Mouse (Mus musculus) bone marrow macrophage, adult 2 months (primary cell): Measurements from ENCODE around the gene C2cd2. TPM values are rescaled to one million over a fixed set of nuclear protein-coding genes. Genes with fewer than 3 reads are reported as not detected.
"Not testable (repeated sequence)": the region's sequence is repeated elsewhere in the genome, so short reads cannot be mapped to it uniquely, and the experiment has no call there.

Experiments used
- H3K27ac ChIP-seq: 2 replicates; pipeline ENCODE4 v1.5.1; 2012; ENCODE audit warnings: low read depth, low read length; ENCODE audit not compliant: insufficient read depth
- H3K4me1 ChIP-seq: 2 replicates; pipeline ENCODE4 v1.6.1; 2012; ENCODE audit warnings: low read length; ENCODE audit not compliant: control insufficient read depth, insufficient read depth
- H3K4me3 ChIP-seq: 2 replicates; pipeline ENCODE4 v1.5.1; 2012; ENCODE audit warnings: mild to moderate bottlenecking, low read length, moderate library complexity; ENCODE audit not compliant: insufficient read depth
- CTCF ChIP-seq: IDR thresholded peaks from 2 replicates; pipeline ENCODE4 v1.5.1; 2012; ENCODE audit warnings: low read depth, mild to moderate bottlenecking, low read length, moderate library complexity
- POLR2A ChIP-seq: IDR thresholded peaks from 2 replicates; pipeline ENCODE4 v1.6.1; 2012; ENCODE audit warnings: mild to moderate bottlenecking, low read depth, low read length, borderline replicate concordance
- polyA plus RNA-seq: library from polyadenylated mRNA; stranded (reverse); fragments of >200 nt; gene quantifications from 2 replicates; pipeline ENCODE4 v1.2.4, GENCODE M21; 2012; ENCODE audit not compliant: missing spikeins, insufficient read depth, insufficient read length

C2cd2 gene
- polyA plus RNA-seq, 1 experiment = 13.4 TPM

DNA sequence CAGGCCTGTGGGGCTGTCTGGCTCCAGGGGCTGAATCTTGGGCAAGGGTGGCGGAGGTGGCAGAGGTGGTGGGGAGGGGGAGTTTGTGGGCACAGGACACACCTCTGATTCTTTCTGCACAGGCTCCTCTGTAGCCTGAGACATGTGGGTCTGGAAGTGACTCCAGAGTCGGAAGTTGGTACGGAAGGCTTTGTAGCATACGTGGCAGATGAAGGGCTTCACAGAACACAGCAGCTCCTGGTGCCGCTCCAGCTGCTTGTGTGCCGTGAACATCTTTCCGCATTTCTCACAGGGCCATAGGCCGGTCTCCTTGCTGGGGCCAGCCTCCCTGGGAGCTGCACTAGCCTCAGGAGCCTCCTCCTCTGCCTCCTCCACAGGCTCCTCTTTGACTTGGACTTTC lies 12.3 kb downstream of the C2cd2 start:
- H3K27ac ChIP-seq = no peak overlapping the region
- no peak for TF ChIP-seq POLR2A
- no peak for TF ChIP-seq CTCF

GRCm38 (mm10) chr16:97948836-97949235 lies 13.6 kb downstream of the C2cd2 start:
- no peak overlapping the region for H3K27ac ChIP-seq
- no peak overlapping the region for H3K4me3 ChIP-seq
- TF ChIP-seq POLR2A = no peak
- no peak for TF ChIP-seq CTCF
- H3K4me1 ChIP-seq = peaks cover 8% of the 10 kb centered on the region; the same call in 1 of the 2 replicates

More for the DNA sequence above, 12.3 kb downstream of the C2cd2 start:
- H3K4me1 ChIP-seq = peaks cover 16% of the 10 kb centered on the region
- no peak overlapping the region for H3K4me3 ChIP-seq

GRCm38 (mm10) chr16:97946993-97947392 lies 15.4 kb downstream of the C2cd2 start:
- not testable (repeated sequence) for H3K4me1 ChIP-seq, H3K27ac ChIP-seq, H3K4me3 ChIP-seq

GRCm38 (mm10) chr16:97941844-97942243 lies 20.6 kb downstream of the C2cd2 start:
- Histone ChIP-seq H3K4me3 (no peak overlapping the region), H3K4me1 (0 out of 2 replicates have a peak, but pooled peaks cover 2% of the 10 kb centered on the region), H3K27ac (no peak overlapping the region)
- TF ChIP-seq CTCF (no peak), POLR2A (no peak)

GRCm38 (mm10) chr16:97940471-97940973 lies 21.9 kb downstream of the C2cd2 start:
- no peak overlapping the region for H3K27ac ChIP-seq
- no peaks in the 10 kb centered on the region for H3K4me1 ChIP-seq
- TF ChIP-seq CTCF (no peak), POLR2A (no peak)
- no peak overlapping the region for H3K4me3 ChIP-seq

DNA sequence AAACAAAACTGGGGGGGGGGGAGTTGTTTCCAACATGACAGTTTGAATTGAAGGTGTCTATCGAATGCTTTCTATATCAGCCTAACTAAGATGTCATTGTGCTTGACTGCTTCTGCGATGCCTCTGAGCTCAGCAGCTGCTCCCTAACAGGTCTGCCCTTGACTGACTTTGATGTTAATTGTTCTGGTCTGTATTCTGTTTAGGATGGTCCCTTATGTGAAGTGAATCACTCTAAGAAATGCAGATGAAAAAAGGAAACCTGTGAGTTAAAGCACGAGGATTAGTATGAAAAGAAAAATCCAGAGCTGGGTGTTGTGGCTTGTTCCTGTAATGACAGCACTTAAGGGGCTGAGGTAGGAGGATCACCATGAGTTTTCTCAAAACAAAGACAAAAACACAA lies 26.6 kb downstream of the C2cd2 start:
- H3K4me1 ChIP-seq = peaks cover 5% of the 10 kb centered on the region; the same call in 1 of the 2 replicates

DNA sequence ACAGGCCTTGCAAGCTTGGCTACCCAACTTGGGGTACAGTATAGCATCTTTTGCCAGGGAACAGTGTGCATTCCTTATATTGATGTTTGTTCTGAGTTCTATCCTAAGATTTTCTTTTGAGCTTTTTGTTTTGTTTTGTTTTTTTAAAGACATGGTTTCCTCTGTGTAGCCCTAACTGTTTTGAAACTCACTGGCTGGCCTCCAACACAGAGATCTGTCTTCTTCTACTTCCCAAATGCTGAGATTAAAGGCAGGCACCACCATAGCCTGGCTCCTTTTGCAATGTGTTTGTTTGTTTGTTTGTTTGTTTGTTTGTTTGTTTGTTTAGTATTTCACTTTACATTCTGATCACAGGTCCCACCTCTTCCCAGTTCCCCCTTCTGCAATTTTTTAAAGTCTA lies 32.2 kb downstream of the C2cd2 start:
- H3K4me3 ChIP-seq = no peak overlapping the region
- H3K4me1 ChIP-seq = peaks cover 7% of the 10 kb centered on the region; the same call in 1 of the 2 replicates
- H3K27ac ChIP-seq = no peak overlapping the region
- TF ChIP-seq CTCF = no peak

More for the DNA sequence above, 26.6 kb downstream of the C2cd2 start:
- Histone ChIP-seq H3K4me3 (no peak overlapping the region), H3K27ac (no peak overlapping the region)
- TF ChIP-seq POLR2A (no peak), CTCF (no peak)

DNA sequence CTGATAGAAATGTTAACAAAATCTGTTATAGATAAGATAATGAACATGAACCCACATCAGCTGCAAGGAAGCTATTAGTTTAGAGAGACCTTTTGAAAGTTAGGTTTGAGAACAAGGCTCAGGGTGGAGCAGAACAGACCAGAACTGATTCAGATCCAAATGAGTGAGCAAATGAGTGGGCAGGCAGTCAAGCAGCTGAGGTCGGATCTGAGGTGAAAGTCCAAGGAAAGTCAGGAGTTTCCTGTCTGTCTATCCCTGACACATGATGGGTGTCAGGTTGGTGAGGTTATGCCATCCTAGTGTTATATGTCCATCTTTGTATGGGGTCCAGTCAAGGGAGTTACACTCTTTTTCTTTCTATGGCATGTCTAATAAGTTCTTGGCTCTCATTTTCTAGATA lies 32.9 kb downstream of the C2cd2 start:
- Histone ChIP-seq H3K27ac (no peak overlapping the region), H3K4me3 (no peak overlapping the region), H3K4me1 (peaks cover 7% of the 10 kb centered on the region; the same call in 1 of the 2 replicates)
- TF ChIP-seq CTCF = no peak
- TF ChIP-seq POLR2A = no peak

- H3K4me1 ChIP-seq = 0 out of 2 replicates have a peak, but pooled peaks cover 2% of the 10 kb centered on the region
- no peak for TF ChIP-seq POLR2A
- TF ChIP-seq CTCF = no peak
- H3K27ac ChIP-seq = no peak overlapping the region
- H3K4me3 ChIP-seq = no peak overlapping the region
These were observed 35.0 kb downstream of the C2cd2 start for GRCm38 (mm10) chr16:97927331-97927938.

- H3K4me3 ChIP-seq = no peak overlapping the region
- 0 out of 2 replicates have a peak, but pooled peaks cover 2% of the 10 kb centered on the region for H3K4me1 ChIP-seq
- H3K27ac ChIP-seq = no peak overlapping the region
- no peak for TF ChIP-seq POLR2A
- TF ChIP-seq CTCF = no peak
These were observed 36.0 kb downstream of the C2cd2 start for GRCm38 (mm10) chr16:97926381-97926780.

GRCm38 (mm10) chr16:97925760-97926159 lies 36.6 kb downstream of the C2cd2 start:
- 0 out of 2 replicates have a peak, but pooled peaks cover 2% of the 10 kb centered on the region for H3K4me1 ChIP-seq
- no peak overlapping the region for H3K27ac ChIP-seq

More at GRCm38 (mm10) chr16:97925760-97926159, 36.6 kb downstream of the C2cd2 start:
- TF ChIP-seq POLR2A (no peak), CTCF (no peak)
- no peak overlapping the region for H3K4me3 ChIP-seq
